Mouse (Mus musculus): ENCODE results near the gene Hspa1b. TPM values are rescaled to one million over a fixed set of nuclear protein-coding genes. Genes with fewer than 3 reads are reported as not detected.
"Not testable (repeated sequence)": the region's sequence is repeated elsewhere in the genome, so short reads cannot be mapped to it uniquely, and the experiment has no call there.

The Hspa1b gene
- total RNA-seq, 2 experiments from 2014 or later = 13.9 to 67.7 TPM

GRCm38 (mm10) chr17:34957291-34957690 is 1.7 kb downstream of the Hspa1b start:
- ATAC-seq (replicated peaks; ENCODE audit: poor library complexity, severe bottlenecking) = not testable (repeated sequence)

GRCm38 (mm10) chr17:34956340-34956739 is 2.7 kb downstream of the Hspa1b start:
- no peak for ATAC-seq (replicated peaks; ENCODE audit: poor library complexity, severe bottlenecking)

GRCm38 (mm10) chr17:34955884-34956283 is 3.2 kb downstream of the Hspa1b start:
- no peak for ATAC-seq (replicated peaks; ENCODE audit: poor library complexity, severe bottlenecking)

GRCm38 (mm10) chr17:34954831-34955230 is 4.2 kb downstream of the Hspa1b start:
- ATAC-seq (replicated peaks; ENCODE audit: poor library complexity, severe bottlenecking) = no peak

- ATAC-seq (replicated peaks; ENCODE audit: poor library complexity, severe bottlenecking) = no peak
These were observed 5.1 kb downstream of the Hspa1b start for GRCm38 (mm10) chr17:34953904-34954303.

GRCm38 (mm10) chr17:34953258-34953657 is 5.8 kb downstream of the Hspa1b start:
- ATAC-seq (replicated peaks; ENCODE audit: poor library complexity, severe bottlenecking) = no peak

GRCm38 (mm10) chr17:34952378-34953040 is 6.5 kb downstream of the Hspa1b start:
- peak; percentile 81 for ATAC-seq (replicated peaks; ENCODE audit: poor library complexity, severe bottlenecking)

GRCm38 (mm10) chr17:34951636-34952377 is 7.2 kb downstream of the Hspa1b start:
- no peak; the same call in 1 of the 2 replicates for ATAC-seq (replicated peaks; ENCODE audit: poor library complexity, severe bottlenecking)

GRCm38 (mm10) chr17:34950514-34951455 is 8.3 kb downstream of the Hspa1b start:
- peak; percentile 12; the same call in 1 of the 2 replicates for ATAC-seq (replicated peaks; ENCODE audit: poor library complexity, severe bottlenecking)

GRCm38 (mm10) chr17:34949553-34949969 is 9.5 kb downstream of the Hspa1b start:
- ATAC-seq (replicated peaks; ENCODE audit: poor library complexity, severe bottlenecking) = no peak

- ATAC-seq (replicated peaks; ENCODE audit: poor library complexity, severe bottlenecking) = not testable (repeated sequence)
These were observed 10.1 kb downstream of the Hspa1b start for GRCm38 (mm10) chr17:34948721-34949552.

GRCm38 (mm10) chr17:34947606-34948005 is 11.4 kb downstream of the Hspa1b start:
- ATAC-seq (replicated peaks; ENCODE audit: poor library complexity, severe bottlenecking) = no peak

- ATAC-seq (replicated peaks; ENCODE audit: poor library complexity, severe bottlenecking) = no peak
These were observed 12.4 kb downstream of the Hspa1b start for GRCm38 (mm10) chr17:34946486-34947140.

GRCm38 (mm10) chr17:34944362-34944761 is 14.7 kb downstream of the Hspa1b start:
- ATAC-seq (replicated peaks; ENCODE audit: poor library complexity, severe bottlenecking) = no peak

- ATAC-seq (replicated peaks; ENCODE audit: poor library complexity, severe bottlenecking) = no peak
These were observed 15.8 kb downstream of the Hspa1b start for GRCm38 (mm10) chr17:34943128-34943815.

GRCm38 (mm10) chr17:34941344-34942041 is 17.5 kb downstream of the Hspa1b start:
- ATAC-seq (replicated peaks; ENCODE audit: poor library complexity, severe bottlenecking) = no peak

- ATAC-seq (replicated peaks; ENCODE audit: poor library complexity, severe bottlenecking) = peak; percentile 90
These were observed 21.0 kb downstream of the Hspa1b start for GRCm38 (mm10) chr17:34937960-34938505.

GRCm38 (mm10) chr17:34934830-34935229 is 24.2 kb downstream of the Hspa1b start:
- ATAC-seq (replicated peaks; ENCODE audit: poor library complexity, severe bottlenecking) = peak; percentile 15; the same call in 1 of the 2 replicates
